ENCODE assay signal across 29 mouse cellular contexts in genomic region chr2:51354800-51355199, GRCm38 (mm10).
DNase-seq lines count a peak whose midpoint lies in the region; ATAC-seq and TF ChIP-seq lines count a peak whose summit lies in the region.
"Had no signal": no experiment of that assay in that cellular context is flagged by ENCODE, and none has a peak within 500 bp of the region (broad histone marks: within the 10 kb centered on the region; RNA-seq: fewer than 3 reads in every experiment).

No protein-coding gene starts in this region.

- TF ChIP-seq CTCF in embryonic fibroblast, embryonic 13.5 days (IDR thresholded peaks at IDR 0.05; ENCODE audit: borderline replicate concordance, insufficient read depth, low read length) = no peak

- H3K36me3 ChIP-seq in embryonic facial prominence, embryonic 13.5 days = no peaks in the 10 kb centered on the region
- H3K36me3 ChIP-seq in limb, embryonic 14.5 days (ENCODE audit: control insufficient read depth, insufficient read depth, low read length) = no peaks in the 10 kb centered on the region
- H3K36me3 ChIP-seq: G1E; heart, embryonic 12.5 days; heart, embryonic 15.5 days had no signal

- intact Hi-C loops in heart, postnatal 14 days (cut with DNase I) = no loop called here

- no peak overlapping the region for H3K4me3 ChIP-seq in embryonic facial prominence, embryonic 13.5 days
- H3K4me3 ChIP-seq in embryonic fibroblast, embryonic 13.5 days (ENCODE audit: insufficient read depth, low read length) = no peak overlapping the region
- H3K4me3 ChIP-seq in limb, embryonic 14.5 days (replicated peaks; ENCODE audit: low read length) = no peak overlapping the region
- H3K4me3 ChIP-seq: gastrocnemius, adult 2 months; heart, embryonic 12.5 days; heart, embryonic 15.5 days had no signal

- WGBS in embryonic facial prominence, embryonic 13.5 days = 92% methylated on average over 4 of the region's 4 CpGs
- WGBS in limb, embryonic 14.5 days = 93% methylated on average over 4 of the region's 4 CpGs

- no peak for ATAC-seq in embryonic facial prominence, embryonic 13.5 days (ENCODE audit: insufficient number of reproducible peaks, insufficient read depth, low FRiP score, low TSS enrichment, low read depth)
- ATAC-seq in limb, embryonic 14.5 days (ENCODE audit: low FRiP score, low read depth) = no peak
- no peak for ATAC-seq in megakaryocyte-erythroid progenitor cell, adult 5-6 weeks (replicated peaks; ENCODE audit: low FRiP score, low TSS enrichment, poor library complexity, severe bottlenecking)
- ATAC-seq: forebrain, embryonic 14.5 days; forebrain, postnatal 0 days; hindbrain, postnatal 0 days; inflammation-experienced regulatory T-cells, adult 6 months; intestine, embryonic 16.5 days had no signal

- TF ChIP-seq POLR2A in embryonic fibroblast, embryonic 13.5 days (IDR thresholded peaks at IDR 0.05; ENCODE audit: low read depth, low read length) = no peak
- TF ChIP-seq POLR2A in limb, embryonic 14.5 days (IDR thresholded peaks at IDR 0.05; ENCODE audit: borderline replicate concordance, extremely low read depth, insufficient read depth, insufficient read length) = no peak

- H3K27ac ChIP-seq in embryonic facial prominence, embryonic 13.5 days = peak overlapping the region; percentile 75
- peak overlapping the region; percentile 68 for H3K27ac ChIP-seq in embryonic fibroblast, embryonic 13.5 days (ENCODE audit: insufficient read depth, low read length)
- 0 out of 2 replicates have a peak overlapping the region, but pooled peaks have one; percentile 40 for H3K27ac ChIP-seq in limb, embryonic 14.5 days (replicated peaks; ENCODE audit: low read depth, low read length)
- H3K27ac ChIP-seq: gastrocnemius, adult 2 months; heart, embryonic 15.5 days; hindbrain, embryonic 14.5 days; hindbrain, postnatal 0 days had no signal

- H3K9ac ChIP-seq in embryonic facial prominence, embryonic 13.5 days = no peak overlapping the region
- H3K9ac ChIP-seq in limb, embryonic 14.5 days (ENCODE audit: low read depth, low read length, severe bottlenecking) = no peak overlapping the region
- H3K9ac ChIP-seq: forebrain, postnatal 0 days; heart, embryonic 12.5 days; heart, embryonic 15.5 days; hindbrain, embryonic 14.5 days had no signal

- DNase-seq in heart, adult 11 months = peak; percentile 90
- DNase-seq in heart, postnatal 14 days = no peak
- DNase-seq in limb, embryonic 14.5 days (ENCODE audit: low spot score) = no peak
- DNase-seq in lung, adult 18-20 months = no peak
- DNase-seq: adrenal gland, adult 2 months; adrenal gland, postnatal 14 days; B cell, adult 2 months; cerebellum, adult 11-12 months; cerebellum, adult 8-10 months; cerebellum, postnatal 10 days; cerebellum, postnatal 36 days; embryo, embryonic 11 days; forebrain, postnatal 0 days; gastrocnemius, adult 2 months; gastrocnemius, postnatal 14 days; heart, postnatal 10 days; heart, postnatal 4 days had no signal

- no peaks in the 10 kb centered on the region for H3K9me3 ChIP-seq in embryonic facial prominence, embryonic 13.5 days
- H3K9me3 ChIP-seq in limb, embryonic 14.5 days (ENCODE audit: control insufficient read depth, low read length) = no peaks in the 10 kb centered on the region
- H3K9me3 ChIP-seq: heart, embryonic 12.5 days; heart, embryonic 15.5 days had no signal

- H3K4me1 ChIP-seq in embryonic facial prominence, embryonic 13.5 days = peaks cover 30% of the 10 kb centered on the region
- H3K4me1 ChIP-seq in embryonic fibroblast, embryonic 13.5 days (ENCODE audit: control insufficient read depth, insufficient read depth, low read length) = peaks cover 9% of the 10 kb centered on the region
- 0 out of 2 replicates have a peak, but pooled peaks cover 5% of the 10 kb centered on the region for H3K4me1 ChIP-seq in limb, embryonic 14.5 days (ENCODE audit: control insufficient read depth, insufficient read depth, low read length)
- H3K4me1 ChIP-seq: heart, embryonic 12.5 days; heart, embryonic 15.5 days had no signal

- H3K27me3 ChIP-seq in embryonic facial prominence, embryonic 13.5 days = no peaks in the 10 kb centered on the region
- no peaks in the 10 kb centered on the region for H3K27me3 ChIP-seq in limb, embryonic 14.5 days (ENCODE audit: control insufficient read depth, insufficient read depth, low read length)
- H3K27me3 ChIP-seq: CH12.LX; heart, embryonic 12.5 days; heart, embryonic 15.5 days had no signal

- no peak overlapping the region for H3K4me2 ChIP-seq in embryonic facial prominence, embryonic 13.5 days
- H3K4me2 ChIP-seq in limb, embryonic 14.5 days (replicated peaks; ENCODE audit: low read depth, low read length, severe bottlenecking) = no peak overlapping the region
- H3K4me2 ChIP-seq: heart, embryonic 12.5 days; heart, embryonic 15.5 days; hindbrain, embryonic 14.5 days had no signal
